Mouse (Mus musculus) neural tube, embryonic 10.5 days (tissue): ENCODE measurements around the gene Uevld.
A peak's percentile ranks its signal among the peaks of the same experiment; 100 is the strongest.
"Not testable (repeated sequence)": the region's sequence is repeated elsewhere in the genome, so short reads cannot be mapped to it uniquely, and the experiment has no call there.

Source experiments
- DNase-seq: peaks from one replicate; pipeline ENCODE4 v3.0.0-alpha.2; 2017; ENCODE audit warnings: low spot score; ENCODE audit errors: extremely low spot score

Uevld gene

DNA sequence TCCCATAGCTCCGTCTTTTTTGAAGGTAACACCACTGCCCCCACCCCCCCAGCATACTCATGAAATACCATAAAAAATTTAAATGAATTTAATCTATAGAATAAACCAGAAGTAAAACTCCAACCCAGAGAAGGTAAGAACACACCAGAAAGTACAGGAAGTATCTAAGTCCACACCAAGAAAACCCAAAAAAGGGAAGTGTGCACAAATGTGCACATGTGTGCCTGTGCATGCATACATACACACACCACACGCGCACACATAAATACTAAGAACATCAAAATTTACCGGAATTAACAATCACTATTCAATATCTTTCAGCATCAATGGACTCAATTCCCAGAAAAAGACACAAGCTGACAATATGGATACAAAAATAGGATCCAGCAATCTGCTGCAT, 11.6 kb upstream of the Uevld start:
- DNase-seq, result no peak

DNA sequence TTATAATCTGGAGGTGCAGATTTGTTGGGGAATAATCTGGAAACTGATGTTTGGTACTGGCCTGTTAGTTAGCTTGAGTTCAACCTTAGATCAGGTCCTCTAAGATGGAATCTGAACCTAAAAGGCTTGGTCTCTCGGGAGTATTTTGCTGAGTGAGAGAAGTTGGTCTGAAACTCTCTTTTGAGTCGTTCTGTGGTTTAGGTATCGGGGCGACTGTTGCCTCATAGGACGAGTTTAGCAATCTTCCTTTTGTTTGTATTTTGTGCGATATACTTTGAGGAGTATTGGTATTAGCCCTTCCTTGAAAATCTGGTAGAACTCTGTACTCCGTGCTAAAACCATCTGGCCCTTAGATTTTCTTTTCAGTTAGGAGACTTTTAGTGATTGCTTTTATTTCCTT, 5.7 kb upstream of the Uevld start:
- no peak for DNase-seq

DNA sequence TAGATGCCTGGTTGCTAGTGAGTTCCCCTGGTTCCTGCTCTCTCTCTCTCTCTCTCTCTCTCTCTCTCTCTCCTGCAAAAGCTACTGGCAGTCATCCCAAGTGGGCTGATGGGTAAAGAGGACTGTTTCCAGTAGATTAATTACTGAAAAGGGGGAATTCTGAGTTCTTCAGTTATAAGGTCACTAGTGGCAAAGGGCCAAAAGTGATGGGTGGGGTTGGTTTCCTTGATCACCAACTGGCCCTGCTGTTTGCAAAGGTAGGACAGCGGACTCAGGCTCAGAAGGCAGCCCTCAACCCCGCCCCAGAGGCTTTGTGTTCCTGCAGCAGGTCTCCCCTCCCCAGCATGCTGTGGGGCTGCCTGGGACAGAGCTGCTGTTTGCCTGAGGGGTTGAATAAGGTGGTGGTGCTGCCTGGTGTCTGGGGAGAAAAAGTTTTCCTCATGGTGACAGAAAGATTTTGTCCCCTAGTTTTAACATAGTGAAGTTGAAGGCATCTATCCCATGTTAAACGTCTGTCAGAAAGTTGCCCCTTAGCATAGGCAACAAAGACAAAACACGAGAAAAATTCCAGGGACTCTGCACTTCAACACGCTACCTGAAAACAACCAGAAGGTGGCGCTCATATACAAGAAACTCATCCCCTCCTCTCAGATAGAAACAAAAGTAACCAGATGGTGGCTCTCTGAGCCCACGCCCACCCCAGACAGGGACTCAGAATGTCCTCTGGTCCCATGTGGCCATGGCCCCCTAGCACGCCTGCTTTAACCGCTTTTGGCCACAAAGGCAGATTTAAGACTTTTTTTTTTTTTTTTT, 4.7 kb upstream of the Uevld start:
- DNase-seq, result peak; percentile 69

DNA sequence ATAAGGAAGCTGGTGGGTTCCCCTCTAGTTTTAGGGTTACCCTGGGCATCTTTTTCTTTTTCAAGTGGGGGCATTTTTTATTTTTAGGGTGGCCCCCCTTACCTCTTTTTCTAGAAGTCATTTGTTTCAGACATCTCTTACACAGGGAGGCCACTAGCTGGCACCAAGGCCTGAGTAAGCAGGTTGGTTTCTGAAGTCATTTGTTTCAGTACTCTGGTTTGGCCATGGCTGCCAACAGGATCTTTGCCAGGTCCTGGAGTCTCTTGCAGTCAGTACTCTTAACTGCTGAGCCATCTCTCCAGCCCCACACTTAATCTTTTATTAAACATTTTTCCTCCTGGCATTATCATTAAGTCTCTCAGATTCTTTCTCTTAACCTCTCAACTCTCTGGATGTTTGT, 3.8 kb upstream of the Uevld start:
- DNase-seq, result no peak

DNA sequence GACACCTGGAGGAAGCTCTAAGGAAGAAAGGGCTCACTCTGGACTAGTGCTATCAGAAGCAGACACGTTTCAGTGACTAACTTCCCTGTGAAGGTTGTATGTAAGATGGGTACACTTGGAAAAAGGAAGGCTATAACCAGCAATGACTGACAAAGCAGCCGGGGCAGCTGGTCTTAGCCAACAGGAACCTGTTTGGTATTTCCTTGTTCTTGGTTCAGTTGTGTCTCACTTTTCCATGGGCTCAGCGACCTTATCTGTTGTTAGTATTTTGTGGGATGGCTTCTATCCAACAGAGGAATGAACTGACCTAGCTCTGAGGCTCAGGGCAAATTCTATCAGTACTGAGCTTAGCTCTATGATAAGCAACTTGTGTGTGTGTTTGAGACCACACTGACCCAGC, 2.7 kb upstream of the Uevld start:
- no peak for DNase-seq

DNA sequence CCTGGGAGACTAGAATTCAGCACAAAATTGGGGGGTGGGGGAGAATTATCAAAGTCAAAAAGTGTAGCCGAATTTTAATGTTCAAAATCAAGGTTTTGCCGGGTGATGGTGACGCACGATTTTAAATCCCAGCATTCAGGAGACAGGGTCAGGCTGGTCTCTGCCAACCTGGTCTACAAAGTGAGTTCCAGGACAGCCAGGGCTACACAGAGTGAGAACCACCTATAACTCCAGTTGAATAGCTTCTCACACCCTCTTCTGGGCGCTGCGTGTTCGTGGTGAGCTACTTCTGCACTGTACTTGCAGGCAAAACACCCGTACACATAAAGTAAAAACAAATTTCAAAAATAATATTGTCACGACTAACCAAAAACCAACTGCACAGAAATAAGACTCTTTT, 526 bp upstream of the Uevld start:
- DNase-seq, result no peak

DNA sequence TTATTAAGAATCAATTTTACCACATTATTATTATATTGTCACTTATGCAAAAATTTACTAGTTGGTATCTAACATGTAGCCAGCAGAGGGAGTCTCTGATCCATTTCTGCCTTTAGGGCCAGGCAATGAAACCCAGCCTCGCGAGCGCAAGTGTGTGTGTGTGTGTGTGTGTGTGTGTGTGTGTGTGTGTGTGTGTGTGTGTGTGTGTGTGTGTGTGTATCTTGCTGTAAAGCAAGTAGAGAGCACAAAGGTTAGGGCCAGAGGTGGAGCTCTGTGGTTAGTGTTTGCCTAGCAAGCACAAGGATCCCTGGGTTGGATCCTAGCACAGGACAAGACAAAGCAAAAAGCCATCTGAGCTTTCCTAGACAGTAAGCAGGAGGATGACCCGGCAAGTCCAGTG, 22.5 kb downstream of the Uevld start:
- DNase-seq, result no peak

DNA sequence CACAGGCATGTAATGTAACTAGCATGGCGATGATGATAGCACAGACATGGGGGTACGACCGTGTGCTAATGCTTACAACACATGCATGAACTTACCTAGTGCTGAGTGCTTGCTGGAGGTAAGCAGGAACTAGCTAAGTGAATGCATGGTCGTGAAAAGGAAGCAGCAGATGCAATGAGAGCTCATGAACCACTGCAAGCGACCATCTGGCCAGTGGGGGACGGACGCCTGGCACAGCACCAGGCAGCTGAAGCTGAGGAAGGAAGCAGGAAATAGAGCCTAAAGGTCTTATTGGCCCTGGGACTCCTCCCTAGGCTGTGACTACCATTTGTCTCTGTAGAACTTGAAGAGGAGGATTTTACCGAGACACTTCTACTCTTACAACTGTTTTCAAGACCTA, 23.5 kb downstream of the Uevld start:
- DNase-seq, result no peak

DNA sequence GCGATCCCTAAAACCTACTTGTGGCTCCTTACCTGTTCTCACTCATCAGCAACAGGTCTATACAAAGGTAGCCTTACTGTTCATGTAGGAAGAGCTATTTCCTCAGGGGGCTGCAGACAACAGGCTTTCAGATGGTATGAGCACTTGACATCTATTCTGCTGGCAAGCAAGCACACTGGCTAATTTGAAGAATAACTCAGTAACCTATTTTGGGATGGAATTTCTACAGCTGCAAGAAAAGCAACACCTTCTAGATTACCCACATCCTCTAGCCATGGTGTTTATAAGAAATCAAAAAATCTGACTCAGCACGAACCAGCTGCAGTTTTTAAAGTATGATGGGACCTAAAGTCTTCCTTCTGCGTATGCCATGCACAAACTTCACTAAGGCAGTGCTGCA, 27.0 kb downstream of the Uevld start:
- DNase-seq, result no peak

DNA sequence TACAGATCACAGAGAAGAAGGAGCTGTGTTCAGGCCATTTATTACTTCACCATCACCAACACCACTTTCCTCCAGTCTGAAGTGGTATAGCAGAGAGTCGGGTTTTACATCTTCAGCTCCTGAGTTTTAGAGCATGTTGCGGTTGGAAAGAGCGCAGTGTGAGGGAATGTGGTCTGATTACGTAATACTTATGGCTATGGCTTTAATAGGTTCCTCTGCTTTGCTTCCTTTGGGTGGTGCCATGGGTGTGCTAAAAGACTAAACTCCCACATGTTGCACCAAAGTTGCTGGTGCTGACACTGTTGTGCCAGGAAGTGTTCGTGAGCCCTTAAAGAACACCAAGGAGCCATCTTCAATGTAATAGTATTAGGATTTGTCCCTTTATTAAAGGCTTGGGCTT, 30.0 kb downstream of the Uevld start:
- no peak for DNase-seq

DNA sequence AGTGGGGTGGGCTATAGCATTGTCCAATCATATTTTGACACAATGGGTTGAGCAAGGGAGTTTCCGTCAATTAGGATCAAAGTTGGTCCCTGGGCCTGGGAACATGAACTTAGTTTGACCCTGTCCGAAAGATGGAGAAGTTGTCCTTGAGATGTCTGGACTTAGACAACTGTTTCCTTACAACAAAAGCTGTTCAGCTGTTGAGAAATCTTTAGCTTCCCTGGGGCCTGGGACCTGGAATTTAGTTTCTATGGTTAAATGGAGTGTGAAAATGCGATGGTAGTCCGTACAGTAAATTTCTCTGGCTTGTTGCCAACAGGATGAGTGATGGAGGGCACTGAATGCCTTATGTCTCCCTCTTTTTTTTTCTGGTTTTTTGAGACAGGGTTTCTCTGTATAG, 36.3 kb downstream of the Uevld start:
- DNase-seq, result no peak

DNA sequence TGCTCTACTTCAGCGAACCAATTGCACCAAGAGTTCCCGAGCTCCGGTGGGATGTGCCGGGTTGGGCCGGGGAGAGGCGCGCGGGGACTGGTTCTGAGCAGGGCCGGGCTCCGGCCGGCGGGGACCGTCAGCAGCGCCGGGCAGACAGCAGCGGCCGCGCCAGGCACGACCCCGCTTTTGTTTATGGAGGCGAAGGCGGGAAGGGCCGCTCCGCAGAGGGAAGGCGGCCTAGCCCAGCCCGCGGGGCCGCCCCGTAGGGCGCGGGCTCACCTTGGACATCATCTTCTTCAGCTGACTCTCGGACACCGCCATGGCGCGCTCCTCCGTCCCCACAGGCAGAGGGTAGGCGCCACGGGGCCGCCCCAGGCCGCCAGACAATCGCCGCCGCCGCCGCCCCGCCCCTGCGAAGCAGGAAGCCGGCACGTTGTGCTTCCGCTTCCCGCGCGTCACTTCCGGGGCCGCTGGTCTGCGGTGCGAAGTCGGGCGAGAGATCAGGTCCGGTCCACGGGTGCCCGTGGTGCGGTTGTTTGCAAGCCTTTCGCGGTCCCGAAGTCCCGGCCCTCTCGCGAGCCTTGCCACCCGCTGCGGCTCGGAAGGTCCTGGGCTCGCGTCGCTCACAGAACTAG, 38.7 kb downstream of the Uevld start, which contains the start of gene Tsg101:
Gene Tsg101 (minus strand): TSS at position 419 of the 626 bp plus-strand sequence.
- DNase-seq, result peak; percentile 96

DNA sequence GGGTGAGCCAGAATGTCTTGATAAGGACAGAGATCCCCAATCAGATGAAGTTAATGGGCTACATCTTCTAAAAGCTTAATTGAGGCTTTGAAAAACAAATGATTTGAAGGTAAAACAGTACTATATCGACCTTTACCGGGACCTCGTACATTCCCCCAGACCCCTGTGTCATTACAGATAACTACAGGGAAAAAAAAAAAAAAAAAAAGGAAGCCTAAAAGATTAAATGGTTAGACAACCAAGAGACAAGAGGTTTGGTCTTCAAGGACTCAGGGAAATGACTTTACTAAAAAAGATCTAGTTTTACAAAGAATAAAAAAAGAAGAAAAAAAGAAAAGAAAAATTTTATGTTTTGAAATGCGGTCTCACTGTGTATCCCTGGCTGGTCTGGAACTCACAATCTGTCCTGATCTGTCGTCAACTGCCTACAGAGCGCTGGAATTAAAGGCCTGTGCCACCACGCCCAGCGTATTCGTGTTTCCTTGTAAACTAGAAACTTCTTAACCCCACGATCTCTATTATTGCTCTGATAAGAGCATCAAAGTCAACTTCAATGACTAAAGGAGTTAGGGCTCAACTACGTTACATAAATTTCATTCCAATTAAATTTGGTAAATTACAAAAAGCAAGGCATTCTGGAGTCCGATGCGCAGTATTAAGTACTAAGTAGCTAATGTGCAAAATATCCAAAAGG, 39.5 kb downstream of the Uevld start:
- no peak for DNase-seq

DNA sequence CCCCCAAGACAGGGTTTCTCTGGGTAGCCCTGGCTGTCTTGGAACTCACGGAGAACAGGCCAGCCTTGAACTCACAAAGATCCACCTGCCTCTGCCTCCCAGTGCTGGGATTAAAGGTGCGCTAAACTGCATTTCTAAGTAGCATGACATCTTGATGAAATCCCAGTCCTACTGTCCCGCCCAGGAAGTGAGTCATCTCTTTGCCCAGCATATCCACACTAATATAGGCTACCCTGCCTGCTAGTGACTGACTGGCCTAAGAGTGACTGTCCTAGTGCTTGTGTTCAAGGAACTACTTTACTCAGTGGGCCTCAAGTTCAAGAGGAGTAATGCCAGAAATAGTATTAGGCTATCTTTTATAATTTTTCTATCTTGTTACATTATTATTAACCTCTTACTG, 42.0 kb downstream of the Uevld start:
- DNase-seq, result no peak

DNA sequence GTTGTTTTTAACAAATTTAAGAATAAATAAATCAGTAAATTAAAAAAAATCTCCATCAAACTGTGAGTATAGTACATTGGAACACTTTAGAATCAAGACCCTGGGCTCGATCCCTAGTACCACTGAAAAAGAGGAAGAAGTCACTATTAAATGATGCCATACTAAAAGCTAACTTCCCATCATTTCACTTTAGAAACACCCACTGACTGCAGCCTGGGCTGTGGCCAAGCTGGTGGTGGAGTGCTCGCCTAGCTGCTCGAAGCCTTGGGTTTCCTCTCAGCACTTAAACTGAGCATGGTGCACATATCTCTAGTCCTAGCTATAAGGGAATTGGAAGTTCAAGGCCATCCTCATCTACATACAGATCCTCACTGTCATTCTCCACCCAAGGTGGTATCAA, 47.1 kb downstream of the Uevld start:
- no peak for DNase-seq

DNA sequence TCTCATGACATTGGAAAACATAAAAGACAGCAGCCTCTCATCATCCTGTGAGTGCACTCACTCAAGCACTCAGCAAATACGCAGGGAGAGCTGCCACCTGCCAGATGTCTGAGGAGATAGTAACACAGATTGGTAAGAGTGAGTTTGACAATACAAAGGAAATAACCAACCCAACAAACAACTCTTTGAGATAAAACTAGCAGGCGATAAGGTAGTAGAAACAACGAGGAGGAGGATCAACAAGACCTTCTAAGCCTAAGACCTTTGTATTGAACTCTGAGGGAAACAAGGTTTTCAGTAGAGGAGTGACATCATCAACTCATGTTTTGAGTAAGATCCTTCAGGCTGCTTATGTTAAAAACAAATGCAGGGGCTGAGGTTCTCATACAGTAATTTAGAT, 59.0 kb downstream of the Uevld start:
- DNase-seq, result no peak

DNA sequence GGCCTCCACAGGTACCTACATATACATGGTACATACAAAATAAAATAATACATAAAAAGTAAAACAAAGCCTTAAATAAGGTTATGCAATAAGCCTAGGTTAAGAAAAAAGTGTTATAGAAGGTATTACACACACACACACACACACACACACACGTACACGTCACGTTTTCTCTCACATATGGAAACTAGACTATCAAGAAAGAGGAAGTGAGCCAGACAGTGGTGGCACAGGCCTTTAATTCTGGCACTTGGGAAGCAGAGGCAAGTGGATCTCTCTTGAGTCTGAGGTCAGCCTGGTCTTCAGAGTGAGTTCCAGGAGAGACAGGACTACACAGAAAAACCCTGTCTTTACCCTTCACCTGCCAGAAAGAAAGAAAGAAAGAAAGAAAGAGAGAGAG, 62.8 kb downstream of the Uevld start:
- DNase-seq, result no peak

DNA sequence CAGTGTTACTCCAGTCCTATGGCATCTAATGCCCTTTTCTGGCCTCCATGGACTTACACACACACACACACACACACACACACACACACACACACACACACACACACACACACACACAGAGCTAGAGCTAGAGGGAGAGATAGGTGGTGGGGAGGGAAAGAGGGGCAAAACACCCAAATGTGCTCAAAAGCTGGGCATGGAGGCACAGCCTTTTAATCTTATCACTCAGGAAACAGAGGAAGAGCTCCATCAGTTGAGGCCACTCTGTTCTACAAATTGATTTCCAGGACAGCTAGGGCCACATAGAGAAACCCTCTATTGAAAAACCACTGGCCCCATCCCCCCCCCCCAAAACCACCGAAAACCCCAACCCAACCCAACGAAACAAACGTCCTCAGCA, 75.0 kb downstream of the Uevld start:
- DNase-seq, result no peak

DNA sequence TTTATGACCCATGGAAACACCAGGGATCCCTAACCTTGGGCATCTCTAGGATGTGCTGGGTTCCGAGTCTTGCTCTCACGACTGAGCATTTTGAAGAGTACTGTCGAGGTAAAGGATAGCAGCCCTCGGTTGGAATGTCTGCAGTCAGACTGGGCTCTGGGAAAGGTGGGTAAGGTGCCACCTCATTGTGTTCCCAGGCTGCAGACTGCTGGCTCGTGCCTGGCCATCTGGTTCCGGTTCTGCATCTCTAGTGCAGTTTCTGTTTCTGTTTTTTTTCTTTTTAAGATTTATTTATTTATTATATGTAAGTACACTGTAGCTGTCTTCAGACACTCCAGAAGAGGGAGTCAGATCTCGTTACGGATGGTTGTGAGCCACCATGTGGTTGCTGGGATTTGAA, 76.4 kb downstream of the Uevld start:
- not testable (repeated sequence) for DNase-seq

DNA sequence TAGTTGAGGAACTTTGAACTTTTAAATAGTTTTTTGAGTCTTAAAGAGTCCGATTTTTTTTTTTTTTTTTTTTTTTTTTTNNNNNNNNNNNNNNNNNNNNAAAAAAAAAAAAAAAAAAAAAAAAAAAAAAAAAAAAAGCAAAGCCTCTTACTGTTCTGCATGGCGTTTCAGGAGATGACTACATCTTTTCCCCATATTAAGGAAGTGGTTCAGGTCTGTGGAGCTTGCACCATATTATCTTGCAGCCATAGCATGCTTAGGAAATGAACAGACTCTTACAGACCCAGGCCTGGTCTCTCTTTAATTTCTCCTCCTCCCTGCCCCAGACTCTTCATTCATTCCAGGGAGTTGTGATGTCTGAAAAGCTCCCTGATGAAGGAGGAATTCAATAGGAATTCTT, 77.3 kb downstream of the Uevld start:
- no peak for DNase-seq

DNA sequence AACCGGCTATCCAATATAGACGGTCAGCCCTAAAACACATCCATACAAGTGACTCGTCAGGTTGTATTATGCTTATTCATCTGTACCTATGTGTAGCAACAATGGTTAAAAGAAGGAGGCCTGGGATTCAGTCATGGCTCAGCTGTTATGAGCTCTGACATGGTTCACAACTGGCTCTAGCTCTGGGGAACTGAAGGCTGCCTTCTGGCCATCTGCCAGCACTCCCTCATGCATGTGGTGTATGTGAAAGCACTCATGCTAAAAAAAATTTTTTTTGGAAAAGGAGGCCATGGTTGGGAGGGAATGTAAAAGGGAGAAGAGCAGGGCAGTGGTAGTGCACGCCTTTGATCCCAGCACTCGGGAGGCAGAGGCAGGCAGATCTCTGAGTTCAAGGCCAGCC, 78.5 kb downstream of the Uevld start:
- no peak for DNase-seq

DNA sequence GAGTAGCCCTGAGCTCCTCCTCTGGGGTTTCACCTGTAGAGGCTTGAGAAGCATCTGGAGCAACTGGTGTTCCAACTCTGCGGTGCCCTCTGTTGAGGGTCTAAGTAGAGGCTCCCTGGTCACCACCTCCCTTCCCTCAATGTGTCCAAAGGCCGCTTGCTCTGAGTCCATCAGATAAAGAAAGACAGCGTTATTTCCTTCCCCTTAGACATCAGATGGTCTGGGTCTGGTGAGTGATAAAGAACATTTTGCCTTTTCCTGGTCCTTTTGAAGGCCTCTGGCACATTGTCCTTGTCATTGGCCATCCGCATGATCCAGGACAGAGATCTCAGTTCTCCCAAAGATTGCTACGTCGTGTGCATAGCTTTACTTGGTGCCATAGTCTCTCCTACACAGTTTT, 81.1 kb downstream of the Uevld start:
- DNase-seq, result no peak

DNA sequence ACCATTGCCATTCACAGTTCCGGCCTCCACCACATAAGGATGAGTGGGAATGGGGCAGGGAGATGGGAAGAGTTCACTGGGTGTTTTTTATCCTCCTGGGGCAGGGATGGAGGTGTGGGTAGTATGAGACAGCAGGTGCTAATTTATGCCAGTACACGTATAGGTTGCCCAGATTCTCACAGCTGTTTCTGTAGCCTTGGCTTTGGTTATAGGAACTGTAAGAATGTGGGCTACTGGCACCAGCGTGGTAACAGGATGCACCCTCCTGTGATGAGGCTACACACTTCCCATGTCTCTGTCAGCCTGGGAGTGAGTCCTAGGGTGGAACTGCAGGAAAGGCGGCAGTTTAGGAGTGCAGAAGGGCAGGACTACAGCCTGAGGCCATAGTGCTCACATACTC, 81.5 kb downstream of the Uevld start:
- DNase-seq, result no peak
